Mouse (Mus musculus): Measurements from ENCODE around the gene Ankzf1.
"Not testable (repeated sequence)": the region's sequence is repeated elsewhere in the genome, so short reads cannot be mapped to it uniquely, and the experiment has no call there.

Gene Ankzf1

GRCm38 (mm10) chr1:75226138-75226537 lies 34.2 kb downstream of the Ankzf1 start:
- no peak for DNase-seq (ENCODE audit: low read depth)

GRCm38 (mm10) chr1:75227653-75228052 lies 35.7 kb downstream of the Ankzf1 start:
- no peak for DNase-seq (ENCODE audit: low read depth)

DNA sequence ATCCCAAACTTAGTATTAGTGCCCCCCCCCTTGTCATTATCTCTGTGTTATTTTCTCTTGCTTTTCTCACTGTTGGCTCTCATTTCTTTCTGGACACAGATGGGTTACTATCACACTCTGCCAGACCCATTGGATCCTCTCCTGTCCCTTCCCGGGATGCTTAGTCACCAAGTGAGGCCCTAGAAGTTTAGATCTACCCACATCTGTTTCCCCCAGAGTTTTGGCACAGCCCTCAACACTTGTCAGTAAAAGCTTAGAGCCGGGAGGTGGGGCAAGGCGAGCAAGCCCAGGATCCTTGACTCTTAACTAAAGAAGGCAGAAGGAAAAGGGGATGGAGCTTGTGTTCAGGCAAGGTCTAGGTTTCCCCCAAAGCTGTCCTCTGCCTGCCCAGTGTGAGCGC lies 37.2 kb downstream of the Ankzf1 start:
- DNase-seq (ENCODE audit: low read depth), result no peak

GRCm38 (mm10) chr1:75230335-75230994 lies 38.5 kb downstream of the Ankzf1 start:
- no peak for DNase-seq (ENCODE audit: low read depth)

DNA sequence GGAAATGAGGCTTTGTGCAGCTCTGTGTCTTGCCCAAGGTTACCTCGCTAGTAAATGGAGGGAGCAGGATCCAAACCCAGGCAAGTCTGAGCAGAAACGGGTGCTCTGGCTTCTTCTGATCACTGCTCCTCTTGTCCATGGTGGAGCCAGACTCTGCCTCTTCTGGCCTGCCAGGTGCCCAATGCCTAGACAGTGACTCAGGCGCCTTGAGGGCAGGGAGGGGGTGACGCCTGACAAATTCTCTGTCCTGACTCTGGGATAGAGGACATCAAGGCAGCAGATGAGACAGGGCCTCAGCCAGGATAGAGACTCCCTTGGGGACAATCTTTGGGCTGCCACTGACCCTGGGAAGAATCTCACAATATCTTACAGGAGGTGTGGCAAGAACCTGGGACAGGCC lies 39.3 kb downstream of the Ankzf1 start:
- DNase-seq (ENCODE audit: low read depth), result no peak

DNA sequence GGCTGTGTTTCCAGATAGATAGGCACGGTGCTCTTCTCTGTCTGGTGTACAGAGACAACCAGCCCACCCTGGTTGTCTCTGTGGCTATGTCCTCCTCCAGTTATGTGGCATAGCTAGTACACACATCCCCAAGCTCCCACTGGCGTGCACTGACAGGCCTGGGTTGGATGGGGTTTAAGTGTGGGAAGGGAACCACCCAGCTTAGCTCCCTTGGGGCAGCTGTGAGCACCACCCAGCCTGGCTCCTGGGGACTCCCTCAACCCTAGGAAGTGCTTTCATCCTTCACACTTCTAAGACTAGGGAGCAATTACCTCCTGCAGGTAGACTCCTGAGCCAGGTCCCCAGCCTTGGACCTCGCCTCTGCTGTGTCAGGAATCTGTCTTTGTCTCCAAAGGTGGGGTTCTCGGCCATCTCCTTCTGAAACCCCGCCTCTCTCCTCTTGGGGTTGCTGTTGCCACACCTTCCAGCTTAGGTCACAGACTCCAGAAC lies 39.8 kb downstream of the Ankzf1 start, which contains the start of gene A630095N17Rik:
Gene A630095N17Rik (minus strand): TSS at position 439 of the 489 bp plus-strand sequence.
- no peak for DNase-seq (ENCODE audit: low read depth)

DNA sequence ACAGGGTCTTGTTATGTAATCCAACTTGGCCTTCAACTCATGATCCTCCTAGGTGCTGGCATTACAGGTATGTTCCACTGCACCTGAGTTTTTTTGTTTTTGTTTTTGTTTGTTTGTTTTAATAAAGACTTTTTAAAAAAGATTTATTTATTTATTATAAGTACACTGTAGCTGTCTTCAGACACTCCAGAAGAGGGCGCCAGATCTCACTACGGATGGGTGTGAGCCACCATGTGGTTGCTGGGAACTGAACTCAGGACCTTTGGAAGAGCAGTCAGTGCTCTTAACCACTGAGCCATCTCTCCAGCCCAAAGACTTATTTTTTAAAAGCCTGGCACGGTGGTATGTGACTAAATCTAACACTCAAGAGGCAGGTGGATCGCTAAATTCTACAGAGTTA lies 40.5 kb downstream of the Ankzf1 start:
- not testable (repeated sequence) for DNase-seq (ENCODE audit: low read depth)

GRCm38 (mm10) chr1:75234606-75235005 lies 42.7 kb downstream of the Ankzf1 start:
- DNase-seq (ENCODE audit: low read depth), result peak; percentile 58

DNA sequence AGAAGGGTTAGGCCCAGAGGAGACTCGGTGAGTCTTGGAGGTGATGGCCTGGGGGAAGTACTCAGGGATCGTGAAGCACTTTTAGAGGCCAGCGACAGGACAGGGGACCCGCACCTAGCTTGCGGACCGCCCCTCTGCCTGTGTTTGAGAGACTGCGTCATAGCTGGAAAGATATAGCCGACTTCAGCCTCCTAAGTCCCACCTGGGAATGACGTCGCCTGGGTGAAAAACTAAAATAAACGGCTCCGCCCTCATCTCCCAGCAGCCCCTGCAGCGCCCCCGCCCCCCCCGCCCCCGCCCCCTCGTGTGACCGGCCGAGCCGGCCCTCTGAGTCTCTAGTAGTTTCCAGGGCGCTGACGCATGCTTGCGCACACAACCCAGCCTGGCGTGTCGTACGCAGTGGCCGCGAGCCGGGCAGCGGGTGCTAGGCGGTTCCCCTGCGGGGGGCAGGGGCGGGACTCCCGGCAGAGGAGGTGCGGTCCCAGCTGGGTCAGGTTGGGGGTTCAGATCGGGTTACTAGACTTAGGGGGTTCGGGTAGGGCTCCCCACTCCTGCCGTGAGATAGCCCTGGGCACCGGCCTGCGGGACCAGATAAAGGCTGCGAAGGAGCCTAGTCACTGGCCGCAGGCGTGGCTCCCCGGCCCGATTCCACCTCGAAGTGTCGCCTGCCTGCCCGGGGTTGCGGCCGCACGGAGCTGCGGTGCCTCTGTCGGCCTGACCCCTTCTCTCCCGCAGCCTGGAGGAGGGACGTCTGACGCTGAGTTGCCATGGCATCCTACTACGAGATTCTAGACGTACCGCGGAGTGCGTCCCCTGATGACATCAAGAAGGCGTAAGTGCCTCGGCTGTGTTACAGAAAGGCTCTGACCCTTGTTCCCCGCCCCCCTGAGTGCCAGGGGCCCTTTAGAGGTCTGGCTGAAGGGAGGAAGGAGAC lies 44.4 kb downstream of the Ankzf1 start, which contains the start of gene Dnajb2:
Gene Dnajb2 (plus strand): TSS at position 290 of the 934 bp plus-strand sequence.
- peak; percentile 71 for DNase-seq (ENCODE audit: low read depth)

DNA sequence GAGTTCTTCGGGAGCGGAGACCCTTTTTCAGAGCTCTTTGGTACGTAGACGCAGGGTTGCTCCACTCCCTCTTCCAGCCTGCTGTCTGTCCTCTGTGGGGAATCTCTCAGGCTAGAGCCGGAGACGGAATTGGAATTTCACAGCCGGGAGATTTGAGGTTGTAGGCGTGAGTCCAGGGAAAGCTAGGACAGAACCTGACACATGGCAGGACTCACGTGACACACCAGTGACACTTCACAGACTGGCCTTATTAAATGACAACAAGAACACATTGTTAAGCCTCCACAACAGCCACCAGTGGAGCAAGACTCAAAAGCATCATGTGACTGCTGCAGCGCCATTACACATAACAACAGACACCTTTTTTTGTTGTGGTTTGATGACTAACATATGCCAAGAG lies 47.6 kb downstream of the Ankzf1 start:
- no peak for DNase-seq (ENCODE audit: low read depth)

GRCm38 (mm10) chr1:75243411-75243810 lies 51.5 kb downstream of the Ankzf1 start:
- no peak for DNase-seq (ENCODE audit: low read depth)

GRCm38 (mm10) chr1:75244175-75244826 lies 52.4 kb downstream of the Ankzf1 start:
- DNase-seq (ENCODE audit: low read depth), result no peak

DNA sequence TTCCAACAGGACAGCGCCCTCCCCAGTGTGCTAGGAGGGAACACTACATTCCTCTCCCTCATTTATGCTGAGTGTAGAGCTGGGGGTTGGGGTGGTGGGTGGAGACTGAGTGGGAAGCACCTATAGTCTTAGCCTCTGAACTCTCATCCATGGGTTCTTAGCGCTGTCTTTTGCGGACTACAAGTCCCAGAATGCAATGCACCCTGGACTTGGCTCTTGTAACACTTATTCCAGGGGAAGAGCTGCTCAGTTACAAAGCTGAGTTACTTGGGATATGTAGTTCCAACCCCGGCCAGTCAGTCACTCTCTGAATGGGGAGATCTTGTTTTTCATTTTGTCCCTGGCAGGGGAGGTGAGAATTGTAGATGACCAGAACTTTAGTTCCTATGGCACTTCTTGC lies 52.9 kb downstream of the Ankzf1 start:
- peak; percentile 61 for DNase-seq (ENCODE audit: low read depth)

DNA sequence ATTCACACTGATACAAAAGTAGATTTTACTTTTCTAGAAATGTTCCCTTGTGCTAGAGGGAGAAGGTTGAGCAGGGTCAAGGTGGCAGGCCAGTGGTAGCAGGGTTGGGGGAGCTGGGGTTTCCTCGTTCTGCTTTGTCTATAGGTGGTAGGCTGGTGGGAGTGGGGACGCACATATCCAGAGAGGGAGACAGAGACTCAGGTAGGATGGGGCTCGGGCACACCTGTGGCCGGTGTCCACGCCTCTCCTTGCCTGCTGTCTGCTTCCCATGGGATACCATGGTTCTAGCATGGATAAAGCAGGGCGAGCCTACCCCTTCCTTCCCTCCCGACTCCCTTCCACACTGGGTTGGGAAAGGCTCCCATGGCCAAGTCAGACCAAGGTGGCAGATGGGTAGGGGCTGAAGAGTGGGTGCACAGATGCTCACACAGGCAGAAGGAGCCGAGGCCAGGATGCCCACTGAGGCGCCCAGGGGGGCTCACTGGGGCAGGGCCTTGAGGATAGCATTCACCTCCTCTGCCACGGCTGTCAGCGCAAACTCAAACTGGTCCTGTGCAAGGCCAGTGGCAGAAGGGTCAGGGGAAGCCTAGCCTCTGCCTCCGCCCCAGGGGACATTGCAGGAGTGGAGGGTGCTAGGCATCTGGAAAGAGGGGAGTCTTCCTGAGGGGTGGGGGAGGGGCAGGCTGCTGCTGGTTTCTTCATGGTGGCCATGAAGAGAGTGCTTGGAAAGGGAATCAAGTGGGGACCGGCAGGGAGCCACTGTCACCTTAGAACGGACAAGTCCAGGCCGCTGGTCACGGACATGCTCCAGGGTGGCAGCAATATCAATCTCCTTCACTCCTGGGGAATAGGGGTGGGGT lies 55.4 kb downstream of the Ankzf1 start:
- no peak for DNase-seq (ENCODE audit: low read depth)

DNA sequence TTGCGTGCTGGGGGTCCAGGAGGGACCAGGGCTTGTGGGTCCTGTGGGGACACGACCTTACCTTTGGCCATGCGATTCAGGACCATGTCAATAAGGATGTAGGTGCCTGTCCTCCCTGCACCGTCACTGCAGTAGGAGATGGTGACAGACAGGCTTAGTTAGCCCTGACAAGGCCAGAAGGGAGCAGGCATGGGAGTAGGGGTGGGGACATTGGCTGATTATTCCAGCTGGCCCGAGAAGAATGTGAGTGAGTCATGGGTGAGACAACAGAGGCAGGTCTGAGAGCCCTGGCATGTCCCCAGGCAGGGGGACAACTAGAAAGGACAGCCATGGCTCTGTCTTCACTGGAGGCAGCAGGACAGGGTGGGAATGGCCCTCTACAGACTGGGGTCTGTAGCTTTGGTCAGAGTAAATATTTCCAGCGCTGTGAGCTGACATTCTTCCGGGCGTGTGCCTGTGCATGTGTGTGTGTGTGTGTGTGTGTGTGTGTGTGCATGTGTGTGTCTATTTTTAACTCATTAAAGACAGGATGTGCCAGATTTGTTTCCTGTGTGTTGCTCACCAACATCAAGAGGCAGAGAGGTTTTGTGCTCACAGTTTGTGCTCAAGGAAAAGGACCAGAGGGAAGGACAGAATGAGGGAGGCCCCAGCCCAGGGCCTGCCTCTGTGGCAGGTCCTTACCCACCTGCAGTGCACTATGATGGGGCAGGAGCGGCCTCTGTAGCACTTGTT lies 56.3 kb downstream of the Ankzf1 start:
- no peak for DNase-seq (ENCODE audit: low read depth)

Data from c-Kit-positive CD71-positive TER-119-negative erythroid progenitor cells, embryonic 14.5 days (primary cell).